21 mouse cellular contexts compared by ENCODE assay signal in the genomic region with DNA sequence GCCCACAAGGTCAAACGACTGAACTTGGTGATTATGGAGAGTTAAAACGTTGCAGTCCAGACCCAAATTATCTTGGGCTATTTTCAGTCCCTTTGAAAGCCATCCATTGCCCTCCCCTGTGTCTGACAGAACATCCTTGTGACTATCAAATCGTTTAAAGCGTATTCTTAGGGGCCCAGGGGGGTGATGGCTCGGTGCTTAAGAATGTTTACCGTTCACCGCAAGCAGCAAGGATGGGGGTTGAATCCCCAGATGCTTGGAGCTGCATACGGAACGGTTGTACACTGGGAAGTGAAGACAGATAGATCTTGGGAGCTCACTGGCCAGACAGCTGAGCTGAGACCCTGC. TPM values are rescaled to one million over a fixed set of nuclear protein-coding genes. Genes with fewer than 3 reads are reported as not detected.
A peak's percentile ranks its signal among the peaks of the same experiment; 100 is the strongest.
DNase-seq lines count a peak whose midpoint lies in the region; ATAC-seq and TF ChIP-seq lines count a peak whose summit lies in the region.
"Had no signal": no experiment of that assay in that cellular context is flagged by ENCODE, and none has a peak within 500 bp of the region (broad histone marks: within the 10 kb centered on the region; RNA-seq: fewer than 3 reads in every experiment).

No protein-coding gene starts in this region.

- peak; percentile 28 for DNase-seq in embryo, embryonic 10.5 days (ENCODE audit: low spot score)
- DNase-seq in embryo, embryonic 10 days (ENCODE audit: low spot score) = no peak
- DNase-seq in hindbrain, embryonic 10.5 days (ENCODE audit: low spot score) = no peak
- DNase-seq in hindbrain, postnatal 0 days (ENCODE audit: low spot score) = no peak
- DNase-seq in lung, postnatal 25 days (ENCODE audit: low spot score) = no peak
- peak; percentile 53 for DNase-seq in ZHBTc4 (ENCODE audit: low read depth, low spot score)
- DNase-seq: adrenal gland, adult 2 months; adrenal gland, postnatal 25 days; B cell, adult 2 months; cerebellum, adult 18-20 months; cerebellum, adult 9-11 months; cerebellum, postnatal 36 days; embryo, embryonic 11 days; gastrocnemius, adult 2 months; gastrocnemius, postnatal 25 days had no signal

- 48% methylated on average over 9 of the region's 9 CpGs for WGBS in hindbrain, embryonic 10.5 days
- 32% methylated on average over 9 of the region's 9 CpGs for WGBS in hindbrain, postnatal 0 days
- 12% methylated on average over 9 of the region's 9 CpGs for WGBS in lung, embryonic 16.5 days

- peaks cover 51% of the 10 kb centered on the region for H3K4me1 ChIP-seq in hindbrain, embryonic 10.5 days (replicated peaks)
- peaks cover 5% of the 10 kb centered on the region for H3K4me1 ChIP-seq in hindbrain, postnatal 0 days (ENCODE audit: insufficient read depth, low read length)
- H3K4me1 ChIP-seq in lung, embryonic 16.5 days (replicated peaks; ENCODE audit: control insufficient read depth, insufficient read depth, low read length) = peaks cover 20% of the 10 kb centered on the region

- peak overlapping the region; percentile 72 for H3K27ac ChIP-seq in hindbrain, embryonic 10.5 days
- no peak overlapping the region for H3K27ac ChIP-seq in hindbrain, postnatal 0 days
- H3K27ac ChIP-seq in lung, embryonic 16.5 days (ENCODE audit: low read length) = peak overlapping the region; percentile 25; the same call in 1 of the 2 replicates
- H3K27ac ChIP-seq: embryonic facial prominence, embryonic 12.5 days; gastrocnemius, adult 2 months had no signal

- H3K9me3 ChIP-seq in hindbrain, embryonic 10.5 days = no peaks in the 10 kb centered on the region
- no peaks in the 10 kb centered on the region for H3K9me3 ChIP-seq in hindbrain, postnatal 0 days (ENCODE audit: low read length)
- H3K9me3 ChIP-seq in lung, embryonic 16.5 days (ENCODE audit: control insufficient read depth, low read length) = no peaks in the 10 kb centered on the region
- H3K9me3 ChIP-seq: embryonic facial prominence, embryonic 12.5 days; forebrain, embryonic 13.5 days had no signal

- TF ChIP-seq CTCF in hindbrain, postnatal 0 days (IDR thresholded peaks at IDR 0.05; ENCODE audit: low read depth) = no peak

- H3K27me3 ChIP-seq in hindbrain, embryonic 10.5 days (ENCODE audit: insufficient read depth, poor library complexity, severe bottlenecking) = 0 out of 2 replicates have a peak, but pooled peaks cover 7% of the 10 kb centered on the region
- H3K27me3 ChIP-seq in hindbrain, postnatal 0 days (ENCODE audit: insufficient read depth, low read length) = no peaks in the 10 kb centered on the region
- H3K27me3 ChIP-seq in lung, embryonic 16.5 days (ENCODE audit: control insufficient read depth, insufficient read depth, low read depth, low read length) = no peaks in the 10 kb centered on the region
- H3K27me3 ChIP-seq: embryonic facial prominence, embryonic 12.5 days had no signal

- no peak for ATAC-seq in hindbrain, postnatal 0 days
- no peak for ATAC-seq in lung, embryonic 16.5 days (ENCODE audit: low read depth)
- ATAC-seq: CD4-positive, CD25-positive, alpha-beta regulatory T cell, adult 4 months; hindbrain, embryonic 16.5 days had no signal

- no peak overlapping the region for H3K4me3 ChIP-seq in hindbrain, embryonic 10.5 days
- no peak overlapping the region for H3K4me3 ChIP-seq in hindbrain, postnatal 0 days (ENCODE audit: low read length)
- no peak overlapping the region for H3K4me3 ChIP-seq in lung, embryonic 16.5 days (ENCODE audit: low read length)
- H3K4me3 ChIP-seq: embryonic facial prominence, embryonic 12.5 days; forebrain, embryonic 13.5 days; gastrocnemius, adult 2 months had no signal

- H3K9ac ChIP-seq in hindbrain, postnatal 0 days (replicated peaks; ENCODE audit: low read length) = no peak overlapping the region
- no peak overlapping the region for H3K9ac ChIP-seq in lung, embryonic 16.5 days (ENCODE audit: low read length)
- H3K9ac ChIP-seq: embryonic facial prominence, embryonic 12.5 days; forebrain, embryonic 13.5 days had no signal

- no peaks in the 10 kb centered on the region for H3K36me3 ChIP-seq in hindbrain, embryonic 10.5 days
- no peaks in the 10 kb centered on the region for H3K36me3 ChIP-seq in hindbrain, postnatal 0 days (ENCODE audit: insufficient read depth, low read length)
- H3K36me3 ChIP-seq in lung, embryonic 16.5 days (ENCODE audit: control insufficient read depth, insufficient read depth, low read length) = no peaks in the 10 kb centered on the region
- H3K36me3 ChIP-seq: embryonic facial prominence, embryonic 12.5 days had no signal

- no peak overlapping the region for H3K4me2 ChIP-seq in hindbrain, postnatal 0 days (ENCODE audit: low read depth, low read length)
- no peak overlapping the region for H3K4me2 ChIP-seq in lung, embryonic 16.5 days (ENCODE audit: low read depth, low read length)
- H3K4me2 ChIP-seq: embryonic facial prominence, embryonic 12.5 days; forebrain, embryonic 13.5 days had no signal

RNA-seq across cellular contexts. Expression of gene Kcng1, which starts 52.7 kb away (rescaled TPM):
- 2.2 and 3.2 TPM in 2 replicates for polyA plus RNA-seq in hindbrain, embryonic 10.5 days (2016; fragmentation: Nextera tagmentation; extraction: Ambion mirVana)
- 0.32 and 0.89 TPM in 2 replicates for total RNA-seq in hindbrain, postnatal 0 days (2014; rRNA removed)
- polyA plus RNA-seq in hindbrain, postnatal 0 days (2015; fragmentation: Nextera tagmentation; extraction: Ambion mirVana) = 1.1 TPM in 2 replicates
- 0.19 and 0.20 TPM in 2 replicates for polyA plus RNA-seq in lung, embryonic 16.5 days (2015; fragmentation: Nextera tagmentation; extraction: Ambion mirVana)
- total RNA-seq: adrenal gland, adult 2 months; MEL had no signal
- polyA plus RNA-seq: CD4-positive, CD25-positive, alpha-beta regulatory T cell, adult 4 months had no signal

Comparison
In these comparisons a context has a peak if more than half of its experiments do, and no peak if none do; other contexts are left out.
1. DNase-seq: peak in embryo, embryonic 10.5 days (single experiment) and ZHBTc4 (single experiment); none in embryo, embryonic 10 days (single experiment), hindbrain, embryonic 10.5 days (single experiment), hindbrain, postnatal 0 days (single experiment) and lung, postnatal 25 days (single experiment).